Mouse (Mus musculus) cerebellum, postnatal 4 days (tissue): ENCODE data around the gene Tnks1bp1.

Source experiments
- DNase-seq, 2 experiments: peaks; one replicate each; pipeline ENCODE4 v3.0.0; 2022; ENCODE audit warnings: low spot score in 2 of 2, mixed read lengths in 1 of 2

Tnks1bp1 gene

GRCm38 (mm10) chr2:85088716-85089646 lies 41.2 kb downstream of the Tnks1bp1 start:
- no peak for DNase-seq

DNA sequence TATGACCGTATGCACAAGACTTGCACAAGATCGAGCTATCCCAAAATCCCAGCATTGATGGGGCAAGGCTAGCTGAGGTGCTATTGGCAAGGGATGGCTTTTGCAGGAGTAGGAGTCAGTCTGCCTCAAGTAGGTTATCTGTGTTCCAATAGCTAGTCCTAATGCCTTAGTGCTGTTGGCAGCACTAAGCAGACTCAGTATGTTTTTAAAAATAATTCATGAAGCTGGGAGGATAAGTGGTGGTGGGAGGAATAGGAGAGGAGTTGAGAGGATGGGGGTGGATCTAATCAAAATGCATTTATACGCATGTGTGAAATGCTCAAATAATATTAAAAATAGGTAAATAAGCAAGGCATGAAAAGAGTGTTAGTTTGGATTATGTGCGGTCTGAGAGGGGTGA lies 43.5 kb downstream of the Tnks1bp1 start:
- DNase-seq, result no peak

DNA sequence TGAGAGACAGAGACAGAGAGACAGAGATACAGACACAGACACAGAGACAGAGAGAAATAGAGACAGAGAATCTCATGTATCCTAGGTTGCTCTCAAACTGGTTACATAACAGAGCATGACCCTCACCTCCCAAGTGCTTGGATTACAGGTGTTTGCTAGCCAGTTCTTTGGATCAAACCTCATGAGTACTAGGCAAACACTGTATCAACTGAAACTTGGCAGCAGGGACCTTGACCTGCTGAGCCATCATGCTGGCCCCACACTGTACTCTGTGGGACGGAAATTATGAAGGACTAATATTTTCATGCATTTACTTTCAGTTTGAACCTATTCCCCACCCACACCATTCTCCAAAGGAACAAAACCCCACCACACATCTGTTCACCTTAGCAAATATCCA lies 45.6 kb downstream of the Tnks1bp1 start:
- DNase-seq, result no peak

- DNase-seq, result no peak
These were observed 48.1 kb downstream of the Tnks1bp1 start for GRCm38 (mm10) chr2:85095906-85096305.

DNA sequence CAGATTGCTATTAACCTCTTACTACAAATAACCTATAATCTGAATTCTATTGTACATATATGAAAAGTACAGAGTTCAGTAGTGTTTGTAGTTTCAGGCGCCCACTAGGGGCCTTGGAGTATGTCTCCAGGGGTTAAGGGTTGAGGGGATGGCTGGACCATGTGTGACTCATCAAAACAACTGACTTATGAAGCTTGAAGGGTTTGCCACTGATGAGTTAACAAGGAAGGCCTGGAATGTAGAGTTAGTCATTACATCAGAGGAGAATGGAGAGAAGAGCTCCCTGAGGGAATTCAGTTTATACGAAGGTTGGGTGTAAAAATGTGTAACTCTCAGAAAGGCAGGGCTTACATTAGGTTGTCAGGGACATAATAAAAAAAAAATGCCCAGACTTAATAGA lies 50.2 kb downstream of the Tnks1bp1 start:
- no peak for DNase-seq

DNA sequence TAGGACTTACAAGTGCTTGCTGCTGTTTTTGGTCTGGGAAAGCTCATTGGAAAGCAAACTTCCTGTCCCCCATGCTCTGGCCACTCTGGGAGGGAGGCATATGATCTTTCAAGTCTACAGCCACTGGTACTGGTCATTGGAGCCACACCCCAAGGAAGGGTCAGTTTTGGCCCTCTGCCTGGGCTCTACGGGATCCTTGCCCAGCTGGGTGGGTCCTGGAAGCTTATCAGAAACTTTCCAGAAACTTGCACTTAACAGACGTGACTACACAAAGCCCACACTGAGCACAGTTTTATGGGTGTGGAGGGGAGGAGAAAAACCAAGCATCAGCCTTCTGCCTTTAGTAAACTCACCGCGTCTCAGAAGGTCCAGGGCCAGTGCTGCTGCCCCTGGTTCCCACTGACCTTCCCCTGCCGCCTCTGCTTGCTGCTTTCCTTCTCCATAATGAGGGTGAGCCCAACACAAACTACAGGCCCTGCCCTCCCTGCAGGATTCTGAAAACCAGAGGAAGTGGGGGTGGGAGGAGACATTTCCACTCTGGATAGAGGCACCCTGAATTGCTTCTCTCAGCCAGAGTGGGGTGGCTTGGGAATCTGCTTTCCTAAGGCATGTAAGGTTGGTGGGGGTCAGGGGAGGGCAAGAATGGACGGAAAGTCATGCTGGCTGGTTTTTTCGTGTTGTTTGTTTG lies 51.1 kb downstream of the Tnks1bp1 start:
- DNase-seq, result no peak

DNA sequence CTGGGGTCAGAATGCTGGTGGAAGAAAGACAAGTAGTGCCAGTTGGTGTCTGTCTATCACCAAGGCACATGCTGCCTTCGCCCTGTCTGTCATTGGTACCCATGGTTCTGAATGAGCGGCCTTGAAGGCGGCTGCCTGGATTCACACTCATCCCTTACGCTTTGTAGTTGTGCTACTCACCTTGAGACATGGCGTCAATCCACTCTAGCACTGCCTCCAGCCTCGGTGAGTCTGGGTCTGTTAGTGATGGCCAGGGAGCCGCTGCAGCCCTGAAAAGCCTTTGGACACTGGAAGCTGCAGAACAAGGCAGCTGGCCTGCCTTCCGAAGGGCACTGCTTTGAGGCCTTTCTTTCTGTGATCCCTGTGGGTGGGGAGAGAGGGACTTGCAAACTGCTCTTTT lies 55.4 kb downstream of the Tnks1bp1 start:
- no peak for DNase-seq

- DNase-seq, result no peak
These were observed 57.7 kb downstream of the Tnks1bp1 start for GRCm38 (mm10) chr2:85105426-85106013.

GRCm38 (mm10) chr2:85106068-85106790 lies 58.4 kb downstream of the Tnks1bp1 start:
- no peak for DNase-seq

- DNase-seq, result no peak
These were observed 59.1 kb downstream of the Tnks1bp1 start for GRCm38 (mm10) chr2:85106941-85107340.

GRCm38 (mm10) chr2:85110288-85110875 lies 62.6 kb downstream of the Tnks1bp1 start:
- DNase-seq, result peak in 1 of 2 experiments; percentile 55
